Mouse (Mus musculus) midbrain, embryonic 12.5 days (tissue): ENCODE measurements around the gene Il17c. TPM values are rescaled to one million over a fixed set of nuclear protein-coding genes. Genes with fewer than 3 reads are reported as not detected.

Source experiments
- ATAC-seq: fragments of 200-750 bp; cut with Nextera tagmentation; 2 replicates; pipeline ENCODE4 v1.8.0; 2017; ENCODE audit warnings: low read depth, moderate TSS enrichment, moderate library complexity; ENCODE audit not compliant: low FRiP score
- H3K27ac ChIP-seq: fragments of 300-500 bp; sonication (generic); replicated peaks from 2 replicates; pipeline ENCODE4 v1.5.1; 2016; ENCODE audit warnings: mild to moderate bottlenecking
- H3K27me3 ChIP-seq: fragments of 300-500 bp; sonication (generic); 2 replicates; pipeline ENCODE4 v1.6.1; 2016; ENCODE audit warnings: mild to moderate bottlenecking
- H3K36me3 ChIP-seq: fragments of 300-500 bp; sonication (generic); 2 replicates; pipeline ENCODE4 v1.6.1; 2016
- H3K4me1 ChIP-seq: fragments of 300-500 bp; sonication (generic); 2 replicates; pipeline ENCODE4 v1.6.1; 2016
- H3K4me2 ChIP-seq: fragments of 300-500 bp; sonication (generic); replicated peaks from 2 replicates; pipeline ENCODE4 v1.6.1; 2016; ENCODE audit warnings: mild to moderate bottlenecking, moderate library complexity
- H3K4me3 ChIP-seq: fragments of 300-500 bp; sonication (generic); 2 replicates; pipeline ENCODE4 v1.5.1; 2016; ENCODE audit warnings: mild to moderate bottlenecking
- H3K9ac ChIP-seq: fragments of 300-500 bp; sonication (generic); replicated peaks from 2 replicates; pipeline ENCODE4 v1.6.1; 2016; ENCODE audit warnings: mild to moderate bottlenecking, moderate library complexity
- H3K9me3 ChIP-seq: fragments of 300-500 bp; sonication (generic); 2 replicates; pipeline ENCODE4 v1.6.1; 2016; ENCODE audit warnings: mild to moderate bottlenecking
- WGBS: fragments of 180-500 bp; shearing (Covaris S2); methylation state at CpG from one replicate; pipeline ENCODE4 v1.1.7; 2016; 5-methylcytosine and 5-hydroxymethylcytosine counted together
- polyA plus RNA-seq: library from polyadenylated mRNA; unstranded; fragments of >200 nt; fragmentation: Nextera tagmentation; extraction: Ambion mirVana; gene quantifications from 2 replicates; pipeline ENCODE4 v1.2.1, GENCODE M21; 2016

Gene Il17c
- polyA plus RNA-seq, 1 experiment from 2014 or later: not detected

- Histone ChIP-seq H3K36me3 (peaks cover 99% of the 10 kb centered on the region), H3K9me3 (no peaks in the 10 kb centered on the region), H3K4me3 (no peak overlapping the region), H3K27ac (no peak overlapping the region), H3K27me3 (no peaks in the 10 kb centered on the region), H3K4me2 (no peak overlapping the region), H3K9ac (no peak overlapping the region), H3K4me1 (no peaks in the 10 kb centered on the region)
- WGBS: 97% methylated on average over 7 of the region's 7 CpGs
- ATAC-seq: no peak
These were observed 14.1 kb upstream of the Il17c start for GRCm38 (mm10) chr8:122407678-122408077.

GRCm38 (mm10) chr8:122414311-122414710 lies 7.5 kb upstream of the Il17c start:
- no peak for ATAC-seq
- Histone ChIP-seq H3K36me3 (peaks cover 98% of the 10 kb centered on the region), H3K4me3 (no peak overlapping the region), H3K27ac (no peak overlapping the region), H3K27me3 (no peaks in the 10 kb centered on the region), H3K4me1 (no peaks in the 10 kb centered on the region), H3K9me3 (no peaks in the 10 kb centered on the region), H3K9ac (no peak overlapping the region), H3K4me2 (no peak overlapping the region)
- WGBS: 87% methylated on average over 9 of the region's 9 CpGs

GRCm38 (mm10) chr8:122415554-122415953 lies 6.3 kb upstream of the Il17c start:
- Histone ChIP-seq H3K9ac (no peak overlapping the region), H3K36me3 (peaks cover 90% of the 10 kb centered on the region), H3K27ac (no peak overlapping the region), H3K4me1 (no peaks in the 10 kb centered on the region), H3K4me2 (no peak overlapping the region), H3K27me3 (no peaks in the 10 kb centered on the region), H3K9me3 (no peaks in the 10 kb centered on the region), H3K4me3 (no peak overlapping the region)
- WGBS: 95% methylated on average over 6 of the region's 6 CpGs
- ATAC-seq: no peak

GRCm38 (mm10) chr8:122419881-122420555 lies 1.8 kb upstream of the Il17c start:
- no peak overlapping the region for H3K27ac ChIP-seq
- no peak overlapping the region for H3K4me2 ChIP-seq
- no peak overlapping the region for H3K4me3 ChIP-seq
- no peak for ATAC-seq
- H3K9me3 ChIP-seq: no peaks in the 10 kb centered on the region
- H3K4me1 ChIP-seq: no peaks in the 10 kb centered on the region
- no peaks in the 10 kb centered on the region for H3K27me3 ChIP-seq
- WGBS: 76% methylated on average over 9 of the region's 9 CpGs
- H3K36me3 ChIP-seq: peaks cover 45% of the 10 kb centered on the region
- H3K9ac ChIP-seq: no peak overlapping the region

- Histone ChIP-seq H3K9me3 (no peaks in the 10 kb centered on the region), H3K4me3 (no peak overlapping the region), H3K4me2 (no peak overlapping the region), H3K27ac (no peak overlapping the region), H3K36me3 (peaks cover 15% of the 10 kb centered on the region), H3K4me1 (no peaks in the 10 kb centered on the region), H3K9ac (no peak overlapping the region), H3K27me3 (no peaks in the 10 kb centered on the region)
- 90% methylated on average over 24 of the region's 24 CpGs for WGBS
- ATAC-seq: no peak
These were observed 1.4 kb downstream of the Il17c start for GRCm38 (mm10) chr8:122423217-122423616.

GRCm38 (mm10) chr8:122423659-122424058 lies 1.8 kb downstream of the Il17c start:
- Histone ChIP-seq H3K4me3 (no peak overlapping the region), H3K27me3 (no peaks in the 10 kb centered on the region)
- 75% methylated on average over 5 of the region's 5 CpGs for WGBS

GRCm38 (mm10) chr8:122426145-122426544 lies 4.3 kb downstream of the Il17c start:
- Histone ChIP-seq H3K9ac (no peak overlapping the region), H3K9me3 (no peaks in the 10 kb centered on the region), H3K4me1 (no peaks in the 10 kb centered on the region), H3K36me3 (no peaks in the 10 kb centered on the region), H3K27ac (no peak overlapping the region), H3K27me3 (no peaks in the 10 kb centered on the region), H3K4me2 (no peak overlapping the region), H3K4me3 (no peak overlapping the region)
- WGBS: 80% methylated on average over 9 of the region's 9 CpGs
- ATAC-seq: no peak

More at GRCm38 (mm10) chr8:122423659-122424058, 1.8 kb downstream of the Il17c start:
- H3K27ac ChIP-seq: no peak overlapping the region
- H3K4me2 ChIP-seq: no peak overlapping the region
- H3K4me1 ChIP-seq: no peaks in the 10 kb centered on the region
- no peak overlapping the region for H3K9ac ChIP-seq
- no peaks in the 10 kb centered on the region for H3K9me3 ChIP-seq
- peaks cover 10% of the 10 kb centered on the region for H3K36me3 ChIP-seq
- ATAC-seq: no peak

GRCm38 (mm10) chr8:122427607-122428006 lies 5.8 kb downstream of the Il17c start:
- no peak for ATAC-seq
- Histone ChIP-seq H3K4me2 (no peak overlapping the region), H3K9ac (no peak overlapping the region), H3K9me3 (no peaks in the 10 kb centered on the region), H3K4me1 (peaks cover 10% of the 10 kb centered on the region), H3K27me3 (peaks cover 4% of the 10 kb centered on the region; the same call in 1 of the 2 replicates), H3K36me3 (no peaks in the 10 kb centered on the region), H3K4me3 (no peak overlapping the region), H3K27ac (no peak overlapping the region)
- WGBS: 94% methylated on average over 7 of the region's 7 CpGs

GRCm38 (mm10) chr8:122428163-122428562 lies 6.3 kb downstream of the Il17c start:
- H3K4me3 ChIP-seq: no peak overlapping the region
- peaks cover 9% of the 10 kb centered on the region; the same call in 1 of the 2 replicates for H3K27me3 ChIP-seq
- no peak overlapping the region for H3K9ac ChIP-seq
- H3K27ac ChIP-seq: no peak overlapping the region
- WGBS: 92% methylated on average over 9 of the region's 9 CpGs
- no peaks in the 10 kb centered on the region for H3K9me3 ChIP-seq
- no peak for ATAC-seq
- no peak overlapping the region for H3K4me2 ChIP-seq
- H3K4me1 ChIP-seq: peaks cover 16% of the 10 kb centered on the region
- H3K36me3 ChIP-seq: no peaks in the 10 kb centered on the region

- Histone ChIP-seq H3K4me2 (no peak overlapping the region), H3K27me3 (peaks cover 9% of the 10 kb centered on the region), H3K9me3 (no peaks in the 10 kb centered on the region), H3K36me3 (peaks cover 15% of the 10 kb centered on the region), H3K4me3 (no peak overlapping the region), H3K9ac (no peak overlapping the region), H3K27ac (no peak overlapping the region), H3K4me1 (peaks cover 16% of the 10 kb centered on the region)
- WGBS: 83% methylated on average over 10 of the region's 10 CpGs
- no peak for ATAC-seq
These were observed 8.3 kb downstream of the Il17c start for GRCm38 (mm10) chr8:122430058-122430636.

- Histone ChIP-seq H3K27me3 (peaks cover 9% of the 10 kb centered on the region), H3K4me2 (no peak overlapping the region), H3K9ac (no peak overlapping the region), H3K9me3 (no peaks in the 10 kb centered on the region), H3K4me3 (no peak overlapping the region), H3K27ac (no peak overlapping the region), H3K4me1 (peaks cover 16% of the 10 kb centered on the region), H3K36me3 (peaks cover 20% of the 10 kb centered on the region)
- ATAC-seq: no peak
- WGBS: 86% methylated on average over 3 of the region's 3 CpGs
These were observed 8.8 kb downstream of the Il17c start for GRCm38 (mm10) chr8:122430646-122431045.

GRCm38 (mm10) chr8:122431694-122432442 lies 10.0 kb downstream of the Il17c start:
- WGBS: 38% methylated on average over 18 of the region's 18 CpGs
- no peak overlapping the region for H3K27ac ChIP-seq
- ATAC-seq: no peak

More at GRCm38 (mm10) chr8:122431694-122432442, 10.0 kb downstream of the Il17c start:
- H3K4me1 ChIP-seq: peaks cover 16% of the 10 kb centered on the region
- H3K4me3 ChIP-seq: peak overlapping the region; percentile 41
- no peaks in the 10 kb centered on the region for H3K9me3 ChIP-seq
- H3K4me2 ChIP-seq: peak overlapping the region; percentile 65
- H3K27me3 ChIP-seq: peaks cover 9% of the 10 kb centered on the region
- H3K9ac ChIP-seq: peak overlapping the region; percentile 60
- H3K36me3 ChIP-seq: peaks cover 32% of the 10 kb centered on the region
